Mouse (Mus musculus): ENCODE measurements at regions not wholly inside any gene's neighbourhood (a gene's known extent, or its start where the extent isn't known, plus 50 kb on each side); places are given as distances from the start of the nearest gene placed in this dataset.

DNA sequence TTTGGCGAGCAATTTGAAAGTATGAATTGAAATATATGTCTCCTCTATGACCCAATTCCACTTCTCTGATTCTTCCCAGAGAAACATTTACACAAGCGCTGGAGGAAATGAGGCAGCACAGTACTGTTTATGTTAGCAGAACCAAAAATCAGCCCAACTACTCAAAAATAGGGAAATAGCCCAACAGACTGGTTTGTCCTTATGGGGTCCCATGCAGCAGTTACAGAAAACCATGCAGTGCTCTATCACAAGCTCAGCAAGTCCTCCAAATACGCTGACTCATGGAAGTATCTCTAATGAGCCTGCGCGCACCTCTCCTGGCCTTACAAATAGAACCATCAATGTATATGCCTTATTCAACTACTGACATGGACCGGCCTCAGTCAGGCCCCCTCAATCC lies 55.4 kb upstream of the Enpp6 start:
- 91% methylated on average over 6 of the region's 6 CpGs for WGBS
- Histone ChIP-seq H3K4me1 (ENCODE audit: control insufficient read depth, insufficient read depth, low read length) (no peaks in the 10 kb centered on the region; the same call in 1 of the 2 replicates), H3K9ac (ENCODE audit: low read depth, low read length) (no peak overlapping the region), H3K27ac (replicated peaks; ENCODE audit: insufficient read depth, low read depth, low read length) (no peak overlapping the region; the same call in 1 of the 2 replicates), H3K36me3 (ENCODE audit: control insufficient read depth, insufficient read depth, low read length) (no peaks in the 10 kb centered on the region), H3K4me3 (ENCODE audit: insufficient read depth, low read depth, low read length) (no peak overlapping the region), H3K27me3 (ENCODE audit: control insufficient read depth, insufficient read depth, low read length) (no peaks in the 10 kb centered on the region), H3K79me2 (ENCODE audit: control insufficient read depth, insufficient read depth, low read length) (no peaks in the 10 kb centered on the region)
- TF ChIP-seq POLR2A (IDR thresholded peaks at IDR 0.05; ENCODE audit: extremely low read depth, insufficient read depth, low read length) (no peak), CTCF (IDR thresholded peaks at IDR 0.05; ENCODE audit: low read depth, low read length) (no peak)
- DNase-seq (ENCODE audit: extremely low read depth, low read depth, low spot score): peak; percentile 50

GRCm38 (mm10) chr8:46933256-46933655 lies 53.4 kb upstream of the Enpp6 start:
- no peak overlapping the region for H3K9ac ChIP-seq (ENCODE audit: low read depth, low read length)
- no peaks in the 10 kb centered on the region; the same call in 1 of the 2 replicates for H3K4me1 ChIP-seq (ENCODE audit: control insufficient read depth, insufficient read depth, low read length)
- no peaks in the 10 kb centered on the region for H3K79me2 ChIP-seq (ENCODE audit: control insufficient read depth, insufficient read depth, low read length)
- TF ChIP-seq POLR2A (IDR thresholded peaks at IDR 0.05; ENCODE audit: extremely low read depth, insufficient read depth, low read length) (no peak), CTCF (IDR thresholded peaks at IDR 0.05; ENCODE audit: low read depth, low read length) (no peak)
- no peak overlapping the region for H3K4me3 ChIP-seq (ENCODE audit: insufficient read depth, low read depth, low read length)
- DNase-seq (ENCODE audit: extremely low read depth, low read depth, low spot score): no peak
- H3K27ac ChIP-seq (replicated peaks; ENCODE audit: insufficient read depth, low read depth, low read length): no peak overlapping the region
- no peaks in the 10 kb centered on the region for H3K36me3 ChIP-seq (ENCODE audit: control insufficient read depth, insufficient read depth, low read length)
- H3K27me3 ChIP-seq (ENCODE audit: control insufficient read depth, insufficient read depth, low read length): no peaks in the 10 kb centered on the region

DNA sequence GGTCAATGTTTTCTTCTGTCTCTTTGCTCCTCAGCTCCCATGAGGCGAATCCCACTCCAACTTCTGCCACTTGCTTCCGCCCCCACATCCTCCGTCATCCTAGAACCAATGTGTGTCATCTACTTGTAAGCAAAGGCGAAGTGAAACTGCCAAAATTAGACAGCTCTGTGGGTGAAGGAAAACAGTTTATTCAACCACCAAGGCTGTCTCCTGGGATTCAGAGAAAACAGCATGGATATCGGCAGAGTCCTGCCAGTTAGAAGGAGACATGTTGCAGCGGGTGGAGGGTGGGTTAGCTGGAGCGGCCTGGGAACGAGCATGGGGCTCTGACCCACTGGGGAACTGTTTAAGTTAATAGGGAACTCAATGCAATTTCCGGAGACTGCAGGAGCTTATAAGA lies 52.4 kb upstream of the Enpp6 start:
- Histone ChIP-seq H3K27ac (replicated peaks; ENCODE audit: insufficient read depth, low read depth, low read length) (no peak overlapping the region; the same call in 1 of the 2 replicates), H3K9ac (ENCODE audit: low read depth, low read length) (no peak overlapping the region), H3K79me2 (ENCODE audit: control insufficient read depth, insufficient read depth, low read length) (no peaks in the 10 kb centered on the region), H3K27me3 (ENCODE audit: control insufficient read depth, insufficient read depth, low read length) (no peaks in the 10 kb centered on the region), H3K4me3 (ENCODE audit: insufficient read depth, low read depth, low read length) (no peak overlapping the region), H3K36me3 (ENCODE audit: control insufficient read depth, insufficient read depth, low read length) (no peaks in the 10 kb centered on the region), H3K4me1 (ENCODE audit: control insufficient read depth, insufficient read depth, low read length) (no peaks in the 10 kb centered on the region; the same call in 1 of the 2 replicates)
- WGBS: 87% methylated on average over 9 of the region's 9 CpGs
- DNase-seq (ENCODE audit: extremely low read depth, low read depth, low spot score): peak; percentile 41
- TF ChIP-seq CTCF (IDR thresholded peaks at IDR 0.05; ENCODE audit: low read depth, low read length): no peak
- TF ChIP-seq POLR2A (IDR thresholded peaks at IDR 0.05; ENCODE audit: extremely low read depth, insufficient read depth, low read length): no peak

- Histone ChIP-seq H3K79me2 (ENCODE audit: control insufficient read depth, insufficient read depth, low read length) (no peaks in the 10 kb centered on the region), H3K27ac (replicated peaks; ENCODE audit: insufficient read depth, low read depth, low read length) (no peak overlapping the region), H3K4me3 (ENCODE audit: insufficient read depth, low read depth, low read length) (no peak overlapping the region), H3K36me3 (ENCODE audit: control insufficient read depth, insufficient read depth, low read length) (no peaks in the 10 kb centered on the region), H3K4me1 (ENCODE audit: control insufficient read depth, insufficient read depth, low read length) (no peaks in the 10 kb centered on the region; the same call in 1 of the 2 replicates), H3K27me3 (ENCODE audit: control insufficient read depth, insufficient read depth, low read length) (no peaks in the 10 kb centered on the region), H3K9ac (ENCODE audit: low read depth, low read length) (no peak overlapping the region)
- DNase-seq (ENCODE audit: extremely low read depth, low read depth, low spot score): peak; percentile 55
- TF ChIP-seq POLR2A (IDR thresholded peaks at IDR 0.05; ENCODE audit: extremely low read depth, insufficient read depth, low read length): no peak
- peak; percentile 86 for TF ChIP-seq CTCF (IDR thresholded peaks at IDR 0.05; ENCODE audit: low read depth, low read length)
- WGBS: 38% methylated on average over 9 of the region's 9 CpGs
These were observed 51.8 kb upstream of the Enpp6 start for GRCm38 (mm10) chr8:46934898-46935297.

DNA sequence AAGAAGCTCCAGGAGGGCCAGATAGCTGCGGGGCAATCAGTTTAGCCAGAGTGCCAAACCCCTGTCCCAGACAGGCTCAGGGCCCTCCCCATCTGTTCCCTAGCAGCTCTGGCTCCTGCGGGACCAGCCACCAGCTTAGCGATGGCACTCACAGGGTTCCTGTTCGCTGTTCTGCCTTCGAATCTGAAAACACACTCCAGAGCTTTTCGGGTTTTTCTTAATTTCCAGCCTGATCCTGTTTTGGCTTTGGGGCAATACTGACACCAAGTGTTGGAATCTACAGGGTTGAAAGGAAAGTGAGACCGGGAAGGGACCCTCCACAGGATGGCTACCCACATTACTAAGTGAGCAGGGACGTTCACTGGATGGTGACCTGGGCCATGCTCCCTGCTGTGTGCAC lies 50.6 kb upstream of the Enpp6 start:
- WGBS: 43% methylated on average over 8 of the region's 8 CpGs
- no peak overlapping the region for H3K27ac ChIP-seq (replicated peaks; ENCODE audit: insufficient read depth, low read depth, low read length)
- no peak overlapping the region for H3K4me3 ChIP-seq (ENCODE audit: insufficient read depth, low read depth, low read length)
- no peaks in the 10 kb centered on the region for H3K79me2 ChIP-seq (ENCODE audit: control insufficient read depth, insufficient read depth, low read length)
- TF ChIP-seq CTCF (IDR thresholded peaks at IDR 0.05; ENCODE audit: low read depth, low read length) (peak; percentile 25; the same call in 1 of the 2 replicates), POLR2A (IDR thresholded peaks at IDR 0.05; ENCODE audit: extremely low read depth, insufficient read depth, low read length) (no peak)
- H3K4me1 ChIP-seq (ENCODE audit: control insufficient read depth, insufficient read depth, low read length): peaks cover 2% of the 10 kb centered on the region
- no peak for DNase-seq (ENCODE audit: extremely low read depth, low read depth, low spot score)
- no peak overlapping the region for H3K9ac ChIP-seq (ENCODE audit: low read depth, low read length)
- H3K36me3 ChIP-seq (ENCODE audit: control insufficient read depth, insufficient read depth, low read length): no peaks in the 10 kb centered on the region
- H3K27me3 ChIP-seq (ENCODE audit: control insufficient read depth, insufficient read depth, low read length): no peaks in the 10 kb centered on the region
